Mouse (Mus musculus) cortical plate, adult 2 months (tissue): ENCODE measurements around the gene Prl2c5.
"Not testable (repeated sequence)": the region's sequence is repeated elsewhere in the genome, so short reads cannot be mapped to it uniquely, and the experiment has no call there.

Experiments used
- CTCF ChIP-seq: fragments of 200-500 bp; IDR thresholded peaks from 2 replicates; pipeline ENCODE4 v1.5.1; 2011; ENCODE audit warnings: mild to moderate bottlenecking, control low read depth, low read length; ENCODE audit not compliant: insufficient read depth; ENCODE audit errors: extremely low read depth
- POLR2A ChIP-seq: fragments of 200-500 bp; IDR thresholded peaks from 2 replicates; pipeline ENCODE4 v1.6.1; 2011; ENCODE audit warnings: mild to moderate bottlenecking, low read length, control low read depth; ENCODE audit not compliant: insufficient read depth; ENCODE audit errors: extremely low read depth

- not testable (repeated sequence) for TF ChIP-seq CTCF, POLR2A
Measured at GRCm38 (mm10) chr13:13175736-13176135, 6.8 kb upstream of the Prl2c5 start.
